Mouse (Mus musculus): ENCODE measurements around the gene Acsbg1. TPM values are rescaled to one million over a fixed set of nuclear protein-coding genes. Genes with fewer than 3 reads are reported as not detected.

Acsbg1 gene
- total RNA-seq, 2 experiments from 2014 or later = 288 to 304 TPM

- DNase-seq (ENCODE audit: low spot score in 2 of 2) = no peak
Measured at GRCm38 (mm10) chr9:54555044-54555443, 106.6 kb downstream of the Acsbg1 start.

Small RNA genes lying within 50 kb of the gene (microRNA-seq; reads per million reads assigned to microRNA genes)
- gene Mir5710 = not detected

Other genes starting within 250 kb of the Acsbg1 start
- gene Dmxl2, start 160.2 kb downstream of the Acsbg1 start, total RNA-seq (2021) = 10 to 100 TPM; 18.8 to 23.4 TPM
- gene Sh2d7, start 122.9 kb downstream of the Acsbg1 start, total RNA-seq (2021) = not detected
- 10 to 100 TPM; 10.4 to 12.2 TPM for gene Cib2, start 101.7 kb downstream of the Acsbg1 start, total RNA-seq (2021)
- 100 to 1,000 TPM; 193 to 223 TPM for gene Idh3a, start 75.5 kb downstream of the Acsbg1 start, total RNA-seq (2021)
- 10 to 100 TPM; 10.4 to 12.3 TPM for gene Dnaja4, start 37.0 kb upstream of the Acsbg1 start, total RNA-seq (2021)
- gene Wdr61, start 72.6 kb upstream of the Acsbg1 start, total RNA-seq (2021) = 10 to 100 TPM; 81.2 to 81.3 TPM
- gene Crabp1, start 102.9 kb upstream of the Acsbg1 start, total RNA-seq (2021) = 1 to 10 TPM; 2.4 to 3.8 TPM
- gene Ireb2, start 201.9 kb upstream of the Acsbg1 start, total RNA-seq (2021) = 10 to 100 TPM; 65.8 to 68.0 TPM